Mouse (Mus musculus) gonadal fat pad, adult 2 months (tissue): Measurements from ENCODE around the gene Mpped2. TPM values are rescaled to one million over a fixed set of nuclear protein-coding genes. Genes with fewer than 3 reads are reported as not detected.

Source experiments
- DNase-seq: peaks from one replicate; pipeline ENCODE4 v3.0.0-alpha.2; 2012; ENCODE audit warnings: low read depth
- polyA plus RNA-seq: library from polyadenylated mRNA; depleted of rRNA; stranded (reverse); fragments of >200 nt; gene quantifications from 2 replicates; pipeline ENCODE4 v1.2.3, GENCODE M21; 2012

Mpped2 gene
- polyA plus RNA-seq, 1 experiment, result 6.5 TPM

DNA sequence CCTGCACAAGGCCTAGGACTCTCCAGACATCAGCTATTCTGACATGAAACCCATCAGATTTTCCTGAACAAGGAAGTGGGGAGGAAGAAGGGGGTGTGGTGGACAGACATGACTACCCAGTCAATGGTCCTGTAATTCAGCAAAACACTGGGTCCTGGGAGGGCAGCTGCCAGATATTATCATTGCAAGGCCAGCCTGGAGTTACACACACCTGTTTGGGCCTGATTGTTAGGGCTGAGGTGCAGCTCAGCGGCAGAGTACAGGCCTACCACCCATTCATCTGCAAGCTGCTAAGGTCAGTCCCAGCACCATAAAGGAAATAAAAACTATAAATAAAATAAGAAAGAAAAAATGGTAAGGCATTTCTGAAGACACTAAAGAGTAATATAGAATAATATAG is 52.3 kb downstream of the Mpped2 start:
- DNase-seq, result no peak

DNA sequence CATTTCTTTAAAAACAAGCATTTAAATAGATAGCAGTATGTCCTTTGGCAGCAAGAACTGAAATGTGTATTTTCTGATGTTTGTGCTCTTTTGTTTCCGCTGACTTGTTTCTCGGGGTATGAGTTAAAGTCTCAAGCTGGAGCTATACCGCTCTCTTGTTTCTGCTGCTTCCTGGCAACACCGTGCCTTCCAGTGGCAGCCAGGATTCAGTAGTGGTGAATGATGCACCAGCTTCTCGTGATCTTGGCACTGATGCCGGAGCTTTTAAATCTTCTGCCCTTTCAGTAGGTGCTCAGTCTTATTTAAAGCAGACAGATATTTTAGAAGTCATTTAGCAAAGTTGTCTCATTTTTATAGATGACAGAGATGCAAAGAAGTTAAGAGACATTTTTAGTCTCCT is 53.1 kb downstream of the Mpped2 start:
- DNase-seq, result no peak

DNA sequence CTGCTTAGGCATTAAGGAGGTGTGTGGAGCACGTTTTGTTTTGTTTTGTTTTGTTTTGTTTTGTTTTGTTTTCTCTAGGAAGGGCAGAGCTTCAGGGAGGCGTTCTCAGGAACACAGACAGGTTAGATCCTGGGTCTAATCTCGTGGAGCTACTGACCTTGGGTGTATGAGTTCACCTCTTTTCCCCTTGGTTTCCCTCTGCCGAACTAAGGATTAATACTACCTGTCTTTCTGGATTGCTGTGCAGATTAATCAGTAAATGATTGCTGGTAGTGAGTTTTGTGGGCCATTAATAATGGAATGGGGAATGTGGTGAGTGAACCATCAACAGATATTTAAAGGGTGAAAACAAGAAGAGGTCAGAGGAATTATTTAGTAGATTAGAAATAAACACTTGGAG is 53.8 kb downstream of the Mpped2 start:
- no peak for DNase-seq

DNA sequence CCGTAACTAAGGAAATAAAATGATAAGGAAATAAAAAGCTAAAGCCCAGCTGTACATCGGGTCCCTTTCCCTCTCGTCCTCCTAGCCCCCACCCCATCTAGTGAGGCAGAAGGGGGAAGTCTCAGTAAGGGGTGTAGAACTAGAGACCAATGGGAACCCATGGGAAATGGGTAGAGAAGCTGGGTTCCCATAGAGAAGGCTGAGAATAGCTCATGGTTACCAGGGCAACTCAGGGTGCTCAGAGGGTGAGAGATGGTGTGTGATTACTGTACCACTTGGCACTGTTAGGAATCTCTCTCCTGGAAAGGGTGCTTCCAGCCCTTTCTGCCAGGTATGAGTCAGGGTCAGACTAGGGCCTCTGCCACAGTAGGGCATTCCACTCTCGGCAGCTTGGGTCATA is 54.3 kb downstream of the Mpped2 start:
- DNase-seq, result no peak

DNA sequence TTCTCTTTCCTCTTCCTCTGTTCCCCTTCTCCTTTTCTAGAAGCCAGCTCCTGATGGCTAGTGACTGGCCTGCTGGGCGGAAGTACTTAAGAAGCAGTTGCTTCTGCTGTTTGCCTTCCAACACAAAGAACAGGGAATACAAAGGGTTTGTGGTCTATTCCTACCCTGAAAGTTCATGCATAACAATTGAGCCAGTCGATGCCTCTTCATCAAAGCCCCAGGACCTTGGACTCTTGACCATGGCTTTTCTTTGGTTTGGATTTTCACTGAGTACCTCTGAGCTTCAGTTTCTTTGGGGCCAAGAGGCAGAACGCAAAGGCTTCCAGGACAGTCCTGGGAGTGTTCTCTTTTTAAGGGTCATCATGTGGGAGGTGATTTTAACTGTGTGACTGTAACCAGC is 57.8 kb downstream of the Mpped2 start:
- no peak for DNase-seq

DNA sequence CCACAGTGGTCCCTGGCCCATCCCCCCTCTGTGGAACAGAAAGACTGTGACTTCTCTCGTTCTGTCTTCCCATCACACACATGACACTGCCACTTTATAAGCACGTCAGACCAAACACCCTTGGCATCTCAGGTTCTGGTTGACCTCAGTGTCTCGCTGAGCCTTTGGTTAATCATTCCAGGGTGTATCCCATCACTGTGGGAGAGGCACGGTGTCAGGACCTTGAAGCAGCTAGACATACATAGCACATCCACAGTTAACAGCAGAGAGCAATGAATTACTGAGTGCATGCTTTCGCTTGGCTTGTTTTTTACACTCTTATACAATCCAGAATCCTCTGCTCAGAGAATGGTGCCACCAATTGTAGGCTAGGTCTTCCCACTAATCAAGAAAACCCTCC is 60.6 kb downstream of the Mpped2 start:
- DNase-seq, result no peak

DNA sequence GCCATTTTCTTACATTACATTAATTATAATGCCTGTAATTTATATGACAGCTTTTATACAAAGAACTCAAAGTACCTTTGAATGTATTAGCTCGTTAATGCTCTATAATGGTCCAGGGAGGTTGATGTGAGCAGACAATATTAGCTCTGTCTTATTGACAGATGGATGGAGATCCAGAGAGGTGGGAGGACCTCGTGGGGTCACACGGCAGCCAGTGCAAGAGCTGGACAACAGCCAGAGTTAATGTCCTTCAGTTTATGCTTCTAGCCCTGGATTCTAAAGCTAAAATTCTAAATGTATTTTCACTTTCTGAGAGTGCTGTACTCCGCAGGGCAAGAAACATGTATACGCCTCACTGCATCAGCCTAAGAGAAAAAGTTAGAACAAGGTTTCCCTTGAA is 61.6 kb downstream of the Mpped2 start:
- no peak for DNase-seq

DNA sequence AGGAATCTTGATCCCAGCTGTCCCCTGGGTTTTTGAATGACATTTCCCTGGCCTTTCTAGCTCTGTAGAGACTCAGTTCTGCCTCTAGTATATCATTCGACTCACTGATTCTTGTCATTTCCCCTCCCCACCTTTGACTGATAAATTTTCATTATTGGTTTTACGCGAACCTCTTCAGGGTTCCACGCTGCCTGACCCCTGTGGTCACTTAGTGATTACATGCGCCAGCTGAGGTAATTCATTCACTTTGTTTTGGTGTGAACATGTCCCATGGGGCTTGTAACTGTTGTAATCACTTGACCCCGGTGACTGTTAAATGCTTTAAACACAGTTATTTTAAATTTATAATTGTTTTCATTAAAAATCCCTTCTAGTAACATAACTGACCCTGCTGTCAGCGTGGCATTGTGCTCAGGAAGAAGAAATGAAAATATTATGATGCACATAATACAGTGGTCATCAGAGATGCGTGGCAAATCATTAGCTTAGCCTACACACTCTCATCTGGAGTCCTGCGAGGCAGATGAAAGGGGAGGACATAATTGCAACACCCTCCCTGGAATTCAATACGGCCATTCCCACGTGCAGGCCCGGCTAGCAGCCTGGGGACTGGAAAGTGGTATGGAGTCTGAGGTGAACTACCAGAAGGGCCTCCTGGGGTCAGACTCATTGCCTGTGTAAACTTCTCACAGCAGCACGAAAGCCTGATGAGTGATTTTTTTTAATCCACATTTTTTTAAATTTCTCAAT is 63.5 kb downstream of the Mpped2 start:
- no peak for DNase-seq

DNA sequence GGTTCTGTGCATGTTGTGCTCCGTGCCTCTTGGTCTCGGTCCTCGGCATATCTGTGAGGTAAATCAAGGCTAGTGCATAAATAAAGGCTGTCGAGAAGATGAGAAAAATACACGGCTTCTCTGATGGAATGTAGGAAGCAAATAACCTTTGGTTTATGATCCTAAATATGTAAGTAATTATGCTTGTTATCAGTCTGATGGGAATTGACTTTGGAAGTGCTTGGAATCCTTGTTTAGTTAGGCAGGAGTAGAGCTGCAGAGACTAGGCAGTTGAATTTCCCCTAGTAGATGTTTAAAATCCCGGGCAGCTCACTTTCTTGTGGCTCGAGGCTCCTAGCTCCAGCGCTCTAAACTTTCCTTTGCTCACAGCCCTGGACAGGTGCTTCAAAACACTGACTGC is 69.9 kb downstream of the Mpped2 start:
- DNase-seq, result no peak

DNA sequence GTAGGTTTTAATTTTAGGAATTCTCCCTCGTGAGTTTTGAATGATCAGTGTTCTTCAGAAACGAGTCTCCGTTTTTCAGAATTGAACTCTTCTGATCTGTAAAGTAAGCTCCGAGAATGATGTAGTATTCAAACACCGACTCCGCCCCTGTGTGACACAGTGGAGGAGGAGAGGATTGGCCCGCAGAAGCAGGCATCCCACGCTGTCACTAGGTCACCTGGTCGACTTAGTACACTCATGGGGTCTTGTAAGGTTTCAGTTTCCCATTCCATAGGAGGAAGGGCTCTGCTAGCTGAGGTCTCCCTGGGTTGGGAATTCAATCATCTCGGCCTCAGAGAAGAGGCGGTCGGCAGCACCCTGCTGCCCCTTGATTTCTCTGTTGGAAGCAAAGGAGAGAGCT is 76.2 kb downstream of the Mpped2 start:
- no peak for DNase-seq

DNA sequence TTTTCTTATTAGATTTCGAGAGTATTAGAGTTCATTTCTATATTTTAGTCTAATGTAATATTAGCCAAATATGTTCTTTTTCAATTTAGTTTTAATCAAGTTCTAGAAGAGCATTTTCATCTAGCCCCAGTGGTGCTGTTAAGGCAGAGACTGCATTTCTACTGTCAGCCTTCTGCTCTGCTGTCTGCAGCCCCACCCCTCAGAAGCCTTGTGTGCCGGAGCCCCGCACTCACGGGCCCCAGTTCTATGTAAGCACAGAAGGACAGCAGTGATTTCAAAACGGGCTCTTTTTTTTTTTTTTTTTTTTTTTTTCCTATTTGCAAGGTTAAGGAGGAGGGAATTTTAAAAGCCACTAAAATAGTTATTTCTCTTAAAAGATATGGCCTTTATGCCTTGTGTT is 79.6 kb downstream of the Mpped2 start:
- DNase-seq, result no peak

DNA sequence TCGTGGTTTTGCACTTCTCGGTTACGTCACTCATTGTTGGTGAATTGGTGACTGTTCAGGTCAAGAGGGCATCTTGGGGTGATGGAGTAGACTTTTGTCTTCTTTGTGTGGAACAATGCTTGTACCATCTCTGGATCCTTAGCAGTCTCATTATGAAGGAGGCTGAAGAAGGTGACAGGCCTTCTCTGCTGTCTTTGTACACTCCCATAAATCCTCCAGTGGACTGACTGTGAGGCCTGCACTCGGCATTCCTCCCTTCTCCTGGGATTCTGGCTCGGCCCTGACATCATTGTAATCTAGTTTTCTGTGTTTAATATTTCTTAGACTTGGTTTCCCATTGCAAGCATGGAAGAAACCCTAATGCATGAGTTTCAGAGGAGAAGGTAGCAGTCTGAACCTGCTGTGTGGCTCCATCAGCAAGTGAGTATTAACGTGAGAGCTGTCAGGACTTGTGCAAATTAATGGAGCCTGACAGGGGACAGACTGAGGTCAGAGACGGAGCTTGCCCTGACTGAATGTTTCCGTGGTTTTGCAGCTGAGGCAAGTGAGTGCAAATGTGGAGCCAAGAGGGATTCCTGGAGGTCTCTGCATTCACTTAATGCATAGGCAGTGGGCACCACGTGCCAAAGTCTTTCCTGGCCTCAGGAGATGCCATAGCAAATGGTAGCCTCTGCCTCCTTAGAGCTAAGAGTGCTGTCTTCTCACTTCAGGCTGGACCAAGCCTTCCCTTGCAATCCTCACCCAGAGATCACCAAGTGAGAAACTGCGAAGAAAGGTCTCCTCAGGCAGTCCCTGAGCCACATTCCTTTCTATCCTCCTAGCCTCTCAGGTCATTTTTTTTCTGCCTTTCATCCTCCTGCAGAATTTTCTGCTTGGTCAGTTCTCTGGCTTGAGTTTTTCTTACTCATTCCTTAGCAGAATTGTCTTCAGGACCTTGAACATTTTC is 81.5 kb downstream of the Mpped2 start:
- DNase-seq, result no peak

DNA sequence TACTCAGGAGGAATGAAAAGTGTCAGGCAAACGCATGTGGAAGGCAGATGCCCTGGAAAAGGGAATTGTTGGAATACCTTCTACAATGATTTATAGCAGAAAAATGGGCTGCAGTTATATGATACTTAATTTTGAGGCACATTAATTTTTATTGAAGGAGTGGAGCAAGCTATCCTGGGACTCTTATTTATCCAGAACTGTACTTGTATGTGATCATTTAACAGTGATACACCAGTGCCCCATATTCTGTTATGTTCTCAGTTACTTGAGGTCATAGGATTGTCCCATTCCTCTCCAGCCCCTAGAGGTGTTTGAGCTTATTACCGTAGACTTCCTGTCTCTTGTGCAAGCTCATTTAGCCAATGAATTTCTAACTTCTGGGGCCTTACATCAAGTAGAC is 82.9 kb downstream of the Mpped2 start:
- no peak for DNase-seq

DNA sequence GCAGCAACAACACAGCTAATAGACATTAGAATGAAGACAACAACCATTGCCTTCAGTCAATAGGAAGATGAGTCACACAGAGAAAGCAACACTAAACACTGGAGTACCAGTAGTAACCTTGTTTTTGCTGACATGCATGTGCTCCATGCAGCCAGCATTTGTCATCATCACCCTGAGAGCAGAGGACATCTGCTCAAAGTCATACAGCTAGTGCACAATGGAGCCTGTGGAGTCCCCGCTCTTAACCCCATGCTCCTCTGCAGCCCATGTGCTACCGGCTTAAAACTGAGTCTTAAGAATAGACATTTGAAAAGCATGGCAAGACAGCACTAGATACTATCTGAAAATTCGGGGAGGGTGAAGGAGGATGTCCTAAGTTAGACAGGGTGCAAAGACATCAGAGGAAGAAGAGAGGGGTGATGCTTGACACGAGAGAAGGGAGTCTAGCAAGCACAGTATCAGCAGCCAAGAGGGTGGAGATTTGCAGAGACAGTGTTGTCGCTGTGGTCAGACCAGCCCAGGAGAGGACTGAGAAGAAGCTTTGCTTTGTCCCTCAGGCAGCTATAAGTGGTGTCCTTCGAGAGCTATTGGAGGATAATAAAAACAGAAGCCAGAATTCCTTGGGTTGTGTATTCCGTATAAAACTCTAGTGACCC is 85.9 kb downstream of the Mpped2 start:
- DNase-seq, result no peak

DNA sequence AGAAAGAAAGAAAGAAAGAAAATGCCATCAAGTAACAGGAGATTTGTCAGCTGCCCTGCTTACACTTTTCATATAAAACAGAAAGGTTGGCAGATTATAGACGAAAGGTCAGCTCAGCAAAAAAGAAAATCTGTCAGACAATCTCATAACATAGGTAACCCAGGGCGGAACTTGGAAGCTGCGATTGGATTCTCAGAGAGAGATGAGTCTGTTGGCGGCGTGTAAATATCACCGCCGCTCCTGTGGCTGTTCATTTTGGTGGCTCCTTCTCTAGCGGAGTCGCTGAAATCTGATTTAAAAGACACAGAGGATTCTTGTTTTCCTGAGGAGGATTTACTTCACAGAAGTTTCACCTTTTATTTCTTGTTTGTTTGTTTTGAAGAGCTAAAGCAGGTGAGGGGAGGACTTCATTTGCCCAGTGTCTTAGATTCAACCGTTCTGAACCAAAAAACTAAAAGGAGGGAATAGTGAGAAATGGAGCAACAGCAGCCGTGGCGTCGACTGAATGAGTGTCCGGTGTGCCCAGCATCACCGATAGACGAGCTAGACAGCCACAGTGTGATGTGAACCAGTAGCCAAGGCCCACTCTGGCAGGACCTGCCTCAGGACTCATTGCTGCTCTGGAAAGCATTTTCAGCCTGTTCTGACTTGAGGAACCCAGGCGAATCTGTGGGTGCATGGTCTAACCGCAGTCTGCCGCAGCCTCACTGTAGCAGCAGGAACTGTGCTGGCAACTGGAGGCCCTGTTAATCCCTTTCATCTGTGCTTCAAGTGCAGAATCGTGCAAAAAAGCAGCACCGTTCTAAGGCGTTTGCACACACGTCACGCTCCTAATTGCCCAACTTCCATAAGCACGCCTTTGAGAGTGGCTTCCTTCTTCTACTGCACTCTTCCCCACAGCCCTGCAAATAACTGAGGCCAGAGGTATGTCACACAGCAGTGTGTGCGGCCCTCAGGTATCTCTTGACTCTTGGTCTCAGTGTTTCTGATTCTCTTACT is 88.4 kb downstream of the Mpped2 start:
- no peak for DNase-seq

DNA sequence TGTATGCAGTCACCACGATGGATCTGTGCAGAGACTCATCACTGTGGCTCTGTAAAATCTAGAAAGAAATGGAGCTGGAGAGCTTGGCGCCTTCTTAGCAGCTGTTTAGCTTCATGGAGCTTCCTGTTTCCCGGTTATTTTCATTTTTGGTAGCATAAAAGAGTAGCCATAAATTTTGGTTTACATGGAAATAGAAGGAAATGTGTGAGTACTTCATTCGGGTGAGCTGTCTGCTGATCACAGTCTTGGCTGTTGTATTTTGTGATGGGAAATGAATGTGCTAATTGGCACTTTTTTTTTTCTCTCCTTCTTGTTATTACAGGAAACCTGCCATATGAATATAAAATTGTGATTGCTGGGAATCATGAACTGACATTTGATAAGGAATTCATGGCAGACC is 90.2 kb downstream of the Mpped2 start:
- no peak for DNase-seq

DNA sequence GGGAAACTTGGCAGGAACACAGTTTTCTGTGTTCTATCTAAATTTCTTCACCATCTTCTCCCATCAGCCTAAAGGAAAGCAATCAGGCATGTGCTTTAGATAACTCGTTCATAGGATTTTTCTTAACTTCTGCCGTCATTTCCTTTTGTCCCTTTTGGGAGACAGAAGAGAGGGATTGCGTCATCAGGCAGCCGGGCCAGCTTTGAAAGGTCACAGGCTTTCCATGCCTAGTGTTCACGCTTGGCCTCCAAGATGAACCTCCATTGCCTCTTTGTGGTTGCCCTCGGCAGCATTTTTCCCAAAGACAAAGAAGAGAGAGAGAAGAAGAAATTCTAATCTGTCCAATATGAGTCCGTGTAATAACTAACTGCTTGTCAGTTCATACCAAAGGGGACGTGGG is 95.0 kb downstream of the Mpped2 start:
- DNase-seq, result no peak

DNA sequence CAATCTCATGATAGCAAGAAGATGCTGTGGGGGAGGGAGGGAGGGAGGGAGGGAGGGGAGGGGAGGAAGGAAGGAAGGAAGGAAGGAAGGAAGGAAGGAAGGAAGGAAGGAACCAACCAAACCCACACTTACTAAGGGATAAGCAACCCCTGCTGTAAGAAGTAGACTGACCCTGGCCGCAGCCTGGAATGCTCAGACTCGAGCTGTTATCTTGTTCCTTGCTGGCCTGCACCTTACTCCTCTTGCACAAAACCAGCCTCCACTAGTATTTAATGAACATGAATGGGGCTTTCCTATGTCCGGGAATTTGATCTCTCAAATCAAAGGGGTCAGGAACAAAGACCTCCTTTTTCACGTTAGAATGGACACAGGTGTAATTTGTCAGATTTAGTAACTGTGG is 95.5 kb downstream of the Mpped2 start:
- no peak for DNase-seq

DNA sequence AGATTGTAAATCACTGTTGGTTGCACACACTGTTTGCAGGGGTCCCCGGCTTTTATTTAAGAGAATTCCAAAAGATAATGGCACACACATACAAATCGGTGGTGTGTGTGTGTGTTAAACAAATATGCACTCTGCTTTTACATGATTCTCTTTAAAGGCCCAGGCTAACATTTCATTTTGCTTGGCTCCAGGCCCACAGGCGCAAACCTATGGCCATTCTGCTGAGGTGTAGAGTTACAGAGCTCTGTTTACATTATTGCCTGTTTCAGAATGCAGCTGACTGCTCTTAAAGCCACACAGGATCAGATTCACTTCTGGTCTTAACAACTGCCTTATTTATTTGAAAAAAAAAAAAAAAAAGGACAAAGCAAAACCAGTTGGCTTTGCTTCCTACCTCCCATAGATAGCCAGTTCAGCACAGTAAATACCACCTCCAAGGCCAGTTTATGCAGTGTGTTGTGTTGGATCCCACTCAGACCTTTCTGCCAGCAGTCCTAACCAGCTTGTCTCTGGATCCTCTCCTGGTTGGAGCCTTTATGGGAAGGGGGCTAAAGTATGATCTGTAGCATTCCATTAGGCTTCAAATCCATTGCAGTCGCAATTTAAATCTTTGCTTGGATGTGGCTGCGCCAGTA is 96.7 kb downstream of the Mpped2 start:
- DNase-seq, result no peak

DNA sequence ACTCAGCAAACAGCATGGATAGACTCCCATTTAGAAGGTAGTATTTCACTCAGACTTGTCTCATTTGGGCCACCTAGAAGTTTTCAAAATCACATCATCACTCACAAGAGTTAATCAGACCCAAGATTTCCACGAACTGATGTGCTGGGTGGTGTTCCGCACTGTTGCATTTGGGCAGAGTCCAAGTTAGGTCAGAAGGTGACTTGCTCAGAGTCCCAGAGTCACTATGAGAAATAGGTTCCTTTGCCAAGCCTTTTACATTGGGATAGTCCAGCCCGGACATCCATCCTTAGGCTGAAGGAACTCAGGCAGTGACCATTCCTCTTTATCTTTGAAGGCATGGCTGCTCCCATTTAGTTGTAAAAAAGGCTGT is 97.2 kb downstream of the Mpped2 start:
- DNase-seq, result no peak

DNA sequence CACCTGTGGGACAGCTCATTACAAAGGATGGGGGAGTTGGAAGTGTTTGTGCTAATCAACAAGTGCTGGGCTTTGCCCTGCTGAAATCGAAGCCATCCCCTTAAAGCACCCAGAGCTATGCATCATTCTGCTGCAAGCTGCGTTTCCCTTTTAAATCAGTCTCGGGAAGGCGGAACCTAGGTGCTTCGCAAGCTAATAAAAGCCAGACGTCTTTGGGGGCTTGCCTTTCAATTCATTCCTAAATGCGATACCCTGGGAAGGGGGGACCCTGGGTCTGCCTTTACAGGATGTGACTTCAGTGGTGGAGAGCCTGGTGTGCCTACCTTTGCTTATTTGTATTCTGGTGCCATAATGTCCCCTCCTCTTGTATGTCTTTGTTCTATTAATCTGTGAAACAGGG is 103.2 kb downstream of the Mpped2 start:
- no peak for DNase-seq
